Mouse (Mus musculus) lung, postnatal 0 days (tissue): ENCODE measurements around the gene Polr1a.

Source experiments
- CTCF ChIP-seq: IDR thresholded peaks from 2 replicates; pipeline ENCODE4 v1.5.1; 2016; ENCODE audit warnings: antibody characterized with exemption, mild to moderate bottlenecking
- EP300 ChIP-seq: IDR thresholded peaks from 2 replicates; pipeline ENCODE4 v1.6.1; 2016; ENCODE audit warnings: antibody characterized with exemption, mild to moderate bottlenecking, control low read depth

DNA sequence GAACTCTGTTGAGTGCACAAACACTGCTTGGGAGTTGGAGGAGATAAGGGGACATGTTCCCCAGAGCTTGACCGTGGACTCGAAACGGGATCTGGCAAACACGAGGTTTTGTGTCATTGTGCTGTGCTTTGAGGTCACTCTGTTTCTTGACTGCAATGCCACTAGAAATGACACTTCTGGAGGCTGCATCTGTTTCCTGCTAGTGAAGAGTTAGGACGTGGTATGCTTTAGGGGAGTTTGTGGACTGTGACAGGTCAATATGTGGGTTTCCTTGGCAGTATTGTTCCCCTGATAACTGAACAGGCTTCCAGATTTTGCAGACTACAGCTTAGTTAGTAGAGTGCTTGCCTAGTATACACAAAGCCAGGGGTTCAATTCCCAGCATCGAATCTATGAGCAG lies 120.8 kb downstream of the Polr1a start:
- TF ChIP-seq CTCF (no peak), EP300 (no peak)
